Mouse (Mus musculus) stomach, embryonic 14.5 days (tissue): ENCODE results near the gene Zfp182. TPM values are rescaled to one million over a fixed set of nuclear protein-coding genes. Genes with fewer than 3 reads are reported as not detected.

Source experiments
- polyA plus RNA-seq: library from polyadenylated mRNA; unstranded; fragments of >200 nt; fragmentation: Nextera tagmentation; extraction: Ambion mirVana; gene quantifications from 2 replicates; pipeline ENCODE4 v1.2.1, GENCODE M21; 2014

Gene Zfp182
- polyA plus RNA-seq, 1 experiment from 2014 or later, result 8.5 TPM

Other genes starting within 250 kb of the Zfp182 start
- gene Timp1, start 192.2 kb downstream of the Zfp182 start, polyA plus RNA-seq, result 33.9 and 35.8 TPM in 2 replicates
- gene Syn1, start 141.3 kb downstream of the Zfp182 start, polyA plus RNA-seq, result 2.3 and 2.8 TPM in 2 replicates
- 5.3 TPM in 2 replicates for gene Cfp, start 130.8 kb downstream of the Zfp182 start, polyA plus RNA-seq
- 8.1 and 8.3 TPM in 2 replicates for gene Elk1, start 111.7 kb downstream of the Zfp182 start, polyA plus RNA-seq
- gene Uxt, start 100.3 kb downstream of the Zfp182 start, polyA plus RNA-seq, result 46.1 and 49.8 TPM in 2 replicates
- gene Spaca5, start 6.1 kb upstream of the Zfp182 start, polyA plus RNA-seq, result not detected in 2 replicates
- gene Zfp300, start 27.2 kb upstream of the Zfp182 start, polyA plus RNA-seq, result 2.1 and 3.0 TPM in 2 replicates
- gene Ssxa1, start 53.5 kb upstream of the Zfp182 start, polyA plus RNA-seq, result not detected in 2 replicates
- not detected in 2 replicates for gene Gm21876, start 113.3 kb upstream of the Zfp182 start, polyA plus RNA-seq